Mouse (Mus musculus) naive thymus-derived CD4-positive, alpha-beta T cell, adult 2 months (primary cell): Measurements from ENCODE around the gene Diras1.

Experiments
- DNase-seq: peaks from one replicate; pipeline ENCODE4 v3.0.0-alpha.2; 2011; ENCODE audit warnings: low read depth

The Diras1 gene

GRCm38 (mm10) chr10:80971533-80971932, 53.9 kb downstream of the Diras1 start:
- no peak for DNase-seq

- DNase-seq, result no peak
These were observed 55.3 kb downstream of the Diras1 start for GRCm38 (mm10) chr10:80970159-80970558.
